Mouse (Mus musculus): ENCODE results near the gene Gm27179. TPM values are rescaled to one million over a fixed set of nuclear protein-coding genes. Genes with fewer than 3 reads are reported as not detected.
A peak's percentile ranks its signal among the peaks of the same experiment; 100 is the strongest.
"Not testable (repeated sequence)": the region's sequence is repeated elsewhere in the genome, so short reads cannot be mapped to it uniquely, and the experiment has no call there.

The Gm27179 gene
- polyA plus RNA-seq (2014; fragmentation: Nextera tagmentation; extraction: Ambion mirVana) = not detected in 2 replicates

DNA sequence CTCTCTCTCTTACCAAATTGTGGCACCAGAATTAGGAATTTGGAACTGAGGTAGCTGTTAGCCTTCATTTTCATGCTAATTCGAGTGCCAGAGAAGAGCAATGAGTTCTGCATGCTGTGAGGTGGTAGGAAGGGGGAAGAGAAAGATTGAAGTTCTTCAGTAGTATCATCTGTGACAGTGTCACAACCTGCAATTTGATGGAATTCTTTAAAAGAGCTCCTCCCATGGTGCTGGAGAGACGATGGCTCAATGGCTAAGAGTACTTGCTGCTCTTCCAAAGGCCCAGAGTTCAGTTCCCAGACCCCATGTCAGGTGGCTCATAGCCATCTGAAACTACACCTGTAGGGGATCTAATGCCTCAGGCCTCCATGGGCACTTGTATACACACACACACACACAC lies at the start of gene Gm27179:
Gm27179 (minus strand) TSS at position 101 of the 400 bp plus-strand sequence.
- not testable (repeated sequence) for H3K4me3 ChIP-seq (ENCODE audit: low read depth, low read length); H3K4me2 ChIP-seq (ENCODE audit: low read length); H3K36me3 ChIP-seq (ENCODE audit: control insufficient read depth, insufficient read depth, low read length); ATAC-seq (replicated peaks; ENCODE audit: low FRiP score, low TSS enrichment, low read depth); DNase-seq (ENCODE audit: low spot score); H3K9me3 ChIP-seq (ENCODE audit: control insufficient read depth, low read length); H3K27ac ChIP-seq (ENCODE audit: low read depth); H3K27me3 ChIP-seq (replicated peaks; ENCODE audit: control insufficient read depth, insufficient read depth, low read length); H3K9ac ChIP-seq (ENCODE audit: low read length); H3K4me1 ChIP-seq (replicated peaks; ENCODE audit: control insufficient read depth, insufficient read depth, low read length)
- WGBS = no CpG with 5 or more reads among the region's 2 CpGs

DNA sequence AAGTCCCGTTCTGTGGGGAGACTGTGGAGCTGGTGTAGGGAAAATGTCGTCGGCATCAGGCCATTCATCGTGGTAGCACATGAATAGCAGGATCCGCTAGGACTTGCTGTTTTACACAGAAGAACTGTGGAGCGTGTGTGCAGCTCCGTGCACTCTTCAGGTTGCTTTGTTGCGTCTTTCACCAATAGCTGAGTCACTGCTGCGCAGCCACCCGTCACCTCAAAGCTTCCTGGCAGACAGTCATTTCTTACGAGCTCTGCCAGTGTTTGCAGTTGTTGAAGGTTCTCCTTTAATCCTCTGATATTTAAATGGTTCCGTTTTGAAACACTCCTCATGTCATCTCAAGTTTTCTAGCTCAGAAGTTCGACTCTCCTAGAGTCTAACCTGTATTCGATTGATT lies 45.2 kb upstream of the Gm27179 start:
- not testable (repeated sequence) for H3K4me1 ChIP-seq (replicated peaks; ENCODE audit: control insufficient read depth, insufficient read depth, low read length); H3K4me3 ChIP-seq (ENCODE audit: low read depth, low read length); H3K27ac ChIP-seq (ENCODE audit: low read depth); H3K27me3 ChIP-seq (replicated peaks; ENCODE audit: control insufficient read depth, insufficient read depth, low read length); DNase-seq (ENCODE audit: low spot score); ATAC-seq (replicated peaks; ENCODE audit: low FRiP score, low TSS enrichment, low read depth); H3K36me3 ChIP-seq (ENCODE audit: control insufficient read depth, insufficient read depth, low read length); H3K9me3 ChIP-seq (ENCODE audit: control insufficient read depth, low read length); H3K9ac ChIP-seq (ENCODE audit: low read length); H3K4me2 ChIP-seq (ENCODE audit: low read length)
- no CpG with 5 or more reads among the region's 14 CpGs for WGBS

DNA sequence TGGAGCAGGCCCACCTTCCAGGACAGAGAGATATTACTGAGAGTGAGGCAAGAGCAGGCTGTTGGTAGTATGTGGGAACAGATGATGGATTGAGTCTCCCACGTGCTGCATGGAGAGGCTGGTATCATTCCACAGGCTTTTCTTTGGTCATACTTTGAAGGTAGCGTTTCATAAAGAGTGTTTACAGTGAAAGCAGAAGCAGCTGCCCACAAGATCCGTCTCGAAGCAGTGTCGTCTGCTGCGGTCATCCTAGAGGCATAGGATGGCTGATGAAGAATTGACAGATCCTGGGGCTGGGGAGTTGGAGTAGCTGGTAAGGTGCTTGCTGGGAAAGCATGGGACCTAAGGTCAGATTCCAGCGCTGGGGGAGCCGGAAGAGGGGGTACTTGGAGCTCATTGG lies 44.5 kb upstream of the Gm27179 start:
- H3K36me3 ChIP-seq (ENCODE audit: control insufficient read depth, insufficient read depth, low read length); H3K27ac ChIP-seq (ENCODE audit: low read depth); H3K4me2 ChIP-seq (ENCODE audit: low read length); H3K9ac ChIP-seq (ENCODE audit: low read length); H3K4me3 ChIP-seq (ENCODE audit: low read depth, low read length); H3K9me3 ChIP-seq (ENCODE audit: control insufficient read depth, low read length); H3K27me3 ChIP-seq (replicated peaks; ENCODE audit: control insufficient read depth, insufficient read depth, low read length); ATAC-seq (replicated peaks; ENCODE audit: low FRiP score, low TSS enrichment, low read depth); H3K4me1 ChIP-seq (replicated peaks; ENCODE audit: control insufficient read depth, insufficient read depth, low read length); DNase-seq (ENCODE audit: low spot score): not testable (repeated sequence)
- no CpG with 5 or more reads among the region's 8 CpGs for WGBS

DNA sequence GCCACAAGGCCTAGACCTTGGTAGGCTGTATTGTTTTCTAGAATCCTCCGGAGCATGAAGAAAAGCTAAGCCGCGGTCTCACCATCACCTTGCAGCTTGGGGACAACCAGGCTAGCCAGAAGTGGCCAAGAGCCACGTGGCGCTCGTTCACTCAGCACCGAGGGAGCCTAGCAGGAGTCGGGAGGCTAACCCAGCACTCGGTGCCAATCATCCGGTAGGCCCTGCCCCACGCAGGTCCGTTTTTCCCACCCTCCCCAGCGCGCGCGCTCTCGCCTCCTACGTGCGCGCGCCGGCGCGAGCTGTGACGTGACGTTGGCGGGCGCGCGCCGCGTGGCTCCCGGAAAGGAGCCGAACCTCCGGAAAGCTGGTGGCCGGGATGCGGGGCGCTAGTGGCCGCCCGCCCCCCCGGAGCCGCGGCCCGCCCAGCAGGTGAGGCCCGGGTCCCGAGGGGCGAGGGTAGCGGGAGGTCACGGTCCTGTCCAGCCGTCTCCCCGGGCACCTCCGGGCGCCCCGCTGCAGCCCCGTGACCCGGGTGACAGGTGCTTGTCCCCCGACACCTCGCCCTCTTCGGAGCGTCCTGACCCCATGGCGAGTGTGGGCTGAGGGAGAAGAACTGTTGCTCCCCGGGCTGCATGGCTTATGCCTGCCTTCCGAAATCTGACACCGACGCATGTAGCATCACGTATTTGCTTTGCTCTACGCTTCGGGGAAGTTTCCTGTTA lies 42.9 kb upstream of the Gm27179 start, which contains the start of gene Entpd4b:
Entpd4b (plus strand) TSS at position 315 of the 722 bp plus-strand sequence.
- not testable (repeated sequence) for H3K27me3 ChIP-seq (replicated peaks; ENCODE audit: control insufficient read depth, insufficient read depth, low read length); H3K4me3 ChIP-seq (ENCODE audit: low read depth, low read length); DNase-seq (ENCODE audit: low spot score); H3K9me3 ChIP-seq (ENCODE audit: control insufficient read depth, low read length); H3K4me1 ChIP-seq (replicated peaks; ENCODE audit: control insufficient read depth, insufficient read depth, low read length); H3K27ac ChIP-seq (ENCODE audit: low read depth); H3K9ac ChIP-seq (ENCODE audit: low read length); H3K4me2 ChIP-seq (ENCODE audit: low read length); H3K36me3 ChIP-seq (ENCODE audit: control insufficient read depth, insufficient read depth, low read length)
- no CpG with 5 or more reads among the region's 68 CpGs for WGBS
- peak; percentile 90 for ATAC-seq (replicated peaks; ENCODE audit: low FRiP score, low TSS enrichment, low read depth)

DNA sequence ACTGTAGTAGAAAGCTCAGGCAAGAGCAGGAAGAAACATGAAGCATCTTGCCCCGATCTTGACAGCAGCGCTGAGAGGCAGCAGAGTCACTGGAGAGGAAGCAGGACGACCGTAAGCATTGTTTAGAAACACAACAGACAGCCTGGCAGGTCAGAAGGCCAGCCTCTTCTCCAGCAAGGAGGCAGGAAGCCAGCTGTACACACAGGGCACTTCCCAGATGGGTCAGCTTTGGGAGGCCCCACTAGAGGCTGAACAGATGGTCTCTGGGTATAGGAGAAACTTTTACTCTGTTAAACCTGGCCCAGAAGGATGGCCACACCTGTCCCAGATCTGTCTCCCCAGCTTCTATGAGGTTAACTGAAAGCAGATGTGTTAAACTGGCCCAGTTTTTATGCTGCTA lies 35.0 kb upstream of the Gm27179 start:
- ATAC-seq (replicated peaks; ENCODE audit: low FRiP score, low TSS enrichment, low read depth); H3K9me3 ChIP-seq (ENCODE audit: control insufficient read depth, low read length); H3K4me2 ChIP-seq (ENCODE audit: low read length); H3K27ac ChIP-seq (ENCODE audit: low read depth); H3K9ac ChIP-seq (ENCODE audit: low read length); H3K36me3 ChIP-seq (ENCODE audit: control insufficient read depth, insufficient read depth, low read length); H3K4me1 ChIP-seq (replicated peaks; ENCODE audit: control insufficient read depth, insufficient read depth, low read length); DNase-seq (ENCODE audit: low spot score); H3K4me3 ChIP-seq (ENCODE audit: low read depth, low read length); H3K27me3 ChIP-seq (replicated peaks; ENCODE audit: control insufficient read depth, insufficient read depth, low read length): not testable (repeated sequence)
- no CpG with 5 or more reads among the region's 4 CpGs for WGBS

DNA sequence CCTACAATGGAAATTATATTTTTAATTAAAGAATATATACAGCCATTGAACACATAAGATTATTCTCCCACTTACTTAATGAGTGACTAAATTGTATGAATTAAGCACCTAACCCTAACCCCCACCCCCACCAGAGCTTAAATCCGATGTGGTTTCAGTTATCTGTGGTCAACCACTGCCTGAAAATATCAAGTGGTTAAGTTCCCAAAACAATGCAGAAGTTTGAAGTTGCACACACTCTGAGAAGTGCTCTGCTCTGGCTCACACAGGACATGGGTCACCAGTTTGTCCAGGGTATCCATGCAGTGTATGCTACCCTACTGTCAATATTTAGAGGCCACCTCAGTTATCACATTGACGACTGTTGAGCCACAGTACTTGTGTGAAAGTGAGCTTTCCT lies 32.7 kb upstream of the Gm27179 start:
- H3K4me1 ChIP-seq (replicated peaks; ENCODE audit: control insufficient read depth, insufficient read depth, low read length); H3K4me3 ChIP-seq (ENCODE audit: low read depth, low read length); ATAC-seq (replicated peaks; ENCODE audit: low FRiP score, low TSS enrichment, low read depth); H3K9me3 ChIP-seq (ENCODE audit: control insufficient read depth, low read length); H3K4me2 ChIP-seq (ENCODE audit: low read length); H3K36me3 ChIP-seq (ENCODE audit: control insufficient read depth, insufficient read depth, low read length); DNase-seq (ENCODE audit: low spot score); H3K9ac ChIP-seq (ENCODE audit: low read length); H3K27ac ChIP-seq (ENCODE audit: low read depth); H3K27me3 ChIP-seq (replicated peaks; ENCODE audit: control insufficient read depth, insufficient read depth, low read length): not testable (repeated sequence)
- WGBS = no CpG with 5 or more reads among the region's 2 CpGs

DNA sequence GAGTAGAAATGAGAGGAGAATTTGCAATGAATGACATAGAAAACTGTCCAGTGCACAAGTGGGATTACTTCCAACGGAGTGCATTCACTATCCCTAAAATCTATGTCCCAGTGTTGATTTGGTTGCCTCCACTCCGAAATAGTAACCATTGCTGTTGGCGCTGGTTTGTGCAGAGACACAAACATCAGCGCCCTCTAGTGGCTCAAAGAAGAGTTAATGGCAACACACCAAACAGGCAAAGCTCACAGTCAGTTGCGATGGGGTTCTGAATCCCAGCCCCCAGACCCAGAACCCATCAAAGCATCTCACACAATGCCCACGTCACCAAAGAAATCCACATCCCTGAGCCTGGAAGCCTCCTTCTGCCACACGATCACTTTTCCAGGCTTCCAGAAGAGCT lies 31.7 kb upstream of the Gm27179 start:
- H3K4me2 ChIP-seq (ENCODE audit: low read length); DNase-seq (ENCODE audit: low spot score): not testable (repeated sequence)
- no CpG with 5 or more reads among the region's 7 CpGs for WGBS

DNA sequence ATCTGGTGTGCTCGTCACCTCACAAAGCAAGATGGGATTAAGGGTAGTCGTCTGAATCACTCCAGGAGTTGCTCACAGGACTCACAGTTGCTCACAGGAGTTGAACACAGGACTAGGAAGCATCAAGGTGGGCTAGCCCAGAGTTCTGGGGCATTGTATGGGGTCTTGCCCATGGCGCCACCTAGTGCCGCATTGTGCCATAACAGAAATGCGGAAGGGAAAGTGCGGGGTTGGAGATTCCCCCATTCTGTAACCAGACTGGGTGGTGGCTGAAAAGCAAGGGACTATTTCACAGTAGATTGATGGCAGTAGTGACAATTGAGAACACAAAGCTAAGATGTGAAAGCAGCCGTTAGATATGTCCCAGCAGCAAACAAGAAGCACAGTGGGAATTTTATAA lies 30.3 kb upstream of the Gm27179 start:
- not testable (repeated sequence) for H3K4me1 ChIP-seq (replicated peaks; ENCODE audit: control insufficient read depth, insufficient read depth, low read length); H3K9ac ChIP-seq (ENCODE audit: low read length); H3K27me3 ChIP-seq (replicated peaks; ENCODE audit: control insufficient read depth, insufficient read depth, low read length); H3K9me3 ChIP-seq (ENCODE audit: control insufficient read depth, low read length); H3K36me3 ChIP-seq (ENCODE audit: control insufficient read depth, insufficient read depth, low read length); DNase-seq (ENCODE audit: low spot score); H3K4me3 ChIP-seq (ENCODE audit: low read depth, low read length); H3K4me2 ChIP-seq (ENCODE audit: low read length); H3K27ac ChIP-seq (ENCODE audit: low read depth); ATAC-seq (replicated peaks; ENCODE audit: low FRiP score, low TSS enrichment, low read depth)
- WGBS = no CpG with 5 or more reads among the region's 7 CpGs

More for the DNA sequence above, 31.7 kb upstream of the Gm27179 start:
- not testable (repeated sequence) for H3K27me3 ChIP-seq (replicated peaks; ENCODE audit: control insufficient read depth, insufficient read depth, low read length); ATAC-seq (replicated peaks; ENCODE audit: low FRiP score, low TSS enrichment, low read depth); H3K4me3 ChIP-seq (ENCODE audit: low read depth, low read length); H3K4me1 ChIP-seq (replicated peaks; ENCODE audit: control insufficient read depth, insufficient read depth, low read length); H3K9ac ChIP-seq (ENCODE audit: low read length); H3K9me3 ChIP-seq (ENCODE audit: control insufficient read depth, low read length); H3K27ac ChIP-seq (ENCODE audit: low read depth); H3K36me3 ChIP-seq (ENCODE audit: control insufficient read depth, insufficient read depth, low read length)

DNA sequence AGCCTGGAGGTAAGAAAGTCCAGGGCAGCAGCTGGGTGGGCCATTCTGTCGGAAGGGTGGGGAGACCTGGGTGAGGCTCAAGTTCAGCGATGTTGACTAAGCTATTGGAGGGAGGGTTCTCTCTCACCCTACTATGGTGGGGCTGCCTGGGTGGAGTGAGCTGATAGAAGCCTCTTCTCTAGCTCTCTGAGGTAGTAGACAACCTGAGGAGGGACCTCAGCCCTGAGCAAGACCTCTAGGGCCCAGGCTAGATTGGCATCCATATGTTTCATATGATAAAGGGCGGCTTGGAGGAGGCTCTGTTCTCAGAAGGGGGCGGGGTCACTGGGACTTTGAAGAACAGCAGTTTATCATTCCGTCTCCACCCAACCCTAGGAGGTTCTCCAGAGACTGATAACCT lies 27.8 kb upstream of the Gm27179 start:
- not testable (repeated sequence) for ATAC-seq (replicated peaks; ENCODE audit: low FRiP score, low TSS enrichment, low read depth); H3K9ac ChIP-seq (ENCODE audit: low read length); H3K27ac ChIP-seq (ENCODE audit: low read depth); DNase-seq (ENCODE audit: low spot score); H3K4me2 ChIP-seq (ENCODE audit: low read length); H3K4me3 ChIP-seq (ENCODE audit: low read depth, low read length); H3K4me1 ChIP-seq (replicated peaks; ENCODE audit: control insufficient read depth, insufficient read depth, low read length); H3K27me3 ChIP-seq (replicated peaks; ENCODE audit: control insufficient read depth, insufficient read depth, low read length); H3K36me3 ChIP-seq (ENCODE audit: control insufficient read depth, insufficient read depth, low read length); H3K9me3 ChIP-seq (ENCODE audit: control insufficient read depth, low read length)
- WGBS = no CpG with 5 or more reads among the region's 5 CpGs
